Mouse (Mus musculus) limb, embryonic 14.5 days (tissue): Measurements from ENCODE around the gene Cdh3. TPM values are rescaled to one million over a fixed set of nuclear protein-coding genes. Genes with fewer than 3 reads are reported as not detected.
"Not testable (repeated sequence)": the region's sequence is repeated elsewhere in the genome, so short reads cannot be mapped to it uniquely, and the experiment has no call there.

Source experiments
- ATAC-seq: fragments of 200-750 bp; cut with Nextera tagmentation; 2 replicates; pipeline ENCODE4 v1.8.0; 2017; ENCODE audit warnings: low read depth, moderate number of reproducible peaks, moderate TSS enrichment; ENCODE audit not compliant: low FRiP score
- DNase-seq: peaks from one replicate; pipeline ENCODE4 v3.0.0-alpha.2; 2015; ENCODE audit warnings: low spot score
- H3K27ac ChIP-seq: fragments of 300-500 bp; sonication (generic); replicated peaks from 2 replicates; pipeline ENCODE4 v1.5.1; 2014; ENCODE audit warnings: low read depth, mild to moderate bottlenecking, low read length, moderate library complexity, mixed read lengths
- H3K27me3 ChIP-seq: fragments of 300-500 bp; sonication (generic); 2 replicates; pipeline ENCODE4 v1.6.1; 2014; ENCODE audit warnings: low read length, mixed read lengths; ENCODE audit not compliant: control insufficient read depth, insufficient read depth
- H3K36me3 ChIP-seq: fragments of 300-500 bp; sonication (generic); 2 replicates; pipeline ENCODE4 v1.6.1; 2014; ENCODE audit warnings: mild to moderate bottlenecking, low read length, moderate library complexity, mixed read lengths; ENCODE audit not compliant: control insufficient read depth, insufficient read depth
- H3K4me1 ChIP-seq: fragments of 300-500 bp; sonication (generic); 2 replicates; pipeline ENCODE4 v1.6.1; 2014; ENCODE audit warnings: antibody characterized with exemption, low read length, mixed read lengths; ENCODE audit not compliant: control insufficient read depth, insufficient read depth
- H3K4me2 ChIP-seq: fragments of 300-500 bp; sonication (generic); replicated peaks from 2 replicates; pipeline ENCODE4 v1.6.1; 2014; ENCODE audit warnings: low read depth, mild to moderate bottlenecking, low read length, moderate library complexity; ENCODE audit not compliant: severe bottlenecking
- H3K4me3 ChIP-seq: fragments of 300-500 bp; sonication (generic); replicated peaks from 2 replicates; pipeline ENCODE4 v1.5.1; 2014; ENCODE audit warnings: low read length
- H3K9ac ChIP-seq: fragments of 300-500 bp; sonication (generic); 2 replicates; pipeline ENCODE4 v1.6.1; 2014; ENCODE audit warnings: mild to moderate bottlenecking, low read depth, low read length, moderate library complexity; ENCODE audit not compliant: severe bottlenecking
- H3K9me3 ChIP-seq: fragments of 300-500 bp; sonication (generic); 2 replicates; pipeline ENCODE4 v1.6.1; 2016; ENCODE audit warnings: low read length; ENCODE audit not compliant: control insufficient read depth
- POLR2A ChIP-seq: fragments of 200-500 bp; IDR thresholded peaks from 2 replicates; pipeline ENCODE4 v1.8.0; 2012; ENCODE audit warnings: inconsistent platforms, mild to moderate bottlenecking, moderate library complexity, borderline replicate concordance; ENCODE audit not compliant: insufficient read depth, insufficient read length; ENCODE audit errors: extremely low read depth
- WGBS: fragments of 180-500 bp; shearing (Covaris S2); extraction: QIAGEN DNeasy Blood & Tissue Kit; methylation state at CpG from one replicate; pipeline ENCODE4 v1.1.7; 2014; 5-methylcytosine and 5-hydroxymethylcytosine counted together
- polyA plus RNA-seq, 2 experiments: library from polyadenylated mRNA; depleted of rRNA in 1 of 2; stranded (reverse) in 1 of 2; unstranded in 1 of 2; fragments of >200 nt; fragmentation: Nextera tagmentation in 1 of 2; extraction: Ambion mirVana in 1 of 2; gene quantifications; 2 replicates each; pipeline versions ENCODE4 v1.2.1 to v1.2.3; 2012 to 2014

The Cdh3 gene
- polyA plus RNA-seq, 2 experiments, result 23.0 to 49.5 TPM

- H3K36me3 ChIP-seq, result no peaks in the 10 kb centered on the region
- H3K9ac ChIP-seq, result no peak overlapping the region
- no peak for TF ChIP-seq POLR2A
- ATAC-seq (no peak), DNase-seq (no peak)
- no peak overlapping the region for H3K4me3 ChIP-seq
- no peaks in the 10 kb centered on the region for H3K27me3 ChIP-seq
- 89% methylated on average over 3 of the region's 3 CpGs for WGBS
- H3K4me2 ChIP-seq, result no peak overlapping the region
- H3K9me3 ChIP-seq, result no peaks in the 10 kb centered on the region; the same call in 1 of the 2 replicates
- H3K27ac ChIP-seq, result no peak overlapping the region
- no peaks in the 10 kb centered on the region for H3K4me1 ChIP-seq
These were observed 75.0 kb downstream of the Cdh3 start for GRCm38 (mm10) chr8:106585671-106586037.

DNA sequence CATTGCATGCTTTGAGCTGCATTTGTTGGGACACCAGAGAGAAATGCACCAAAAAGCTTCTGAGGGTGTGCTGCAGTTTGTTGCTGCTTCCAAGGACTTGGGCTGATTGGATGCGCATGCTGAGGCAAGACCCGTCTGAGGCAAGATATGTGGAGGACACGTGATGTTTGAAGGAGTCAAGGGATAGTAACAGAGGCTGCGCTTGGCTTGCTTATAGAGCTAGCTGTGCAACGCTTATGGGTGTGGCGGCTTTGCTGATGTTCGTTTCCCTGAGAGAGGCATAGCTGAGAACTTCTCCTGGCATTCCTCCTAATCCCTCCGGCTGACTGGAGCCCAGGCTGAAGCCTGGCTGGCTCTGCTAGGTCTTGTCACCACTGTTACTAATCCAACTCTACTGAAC lies 76.2 kb downstream of the Cdh3 start:
- Histone ChIP-seq H3K4me2 (no peak overlapping the region), H3K4me1 (no peaks in the 10 kb centered on the region), H3K36me3 (no peaks in the 10 kb centered on the region), H3K27ac (no peak overlapping the region), H3K27me3 (no peaks in the 10 kb centered on the region), H3K9ac (no peak overlapping the region), H3K9me3 (no peaks in the 10 kb centered on the region; the same call in 1 of the 2 replicates), H3K4me3 (no peak overlapping the region)
- DNase-seq (no peak), ATAC-seq (no peak)
- WGBS, result 89% methylated on average over 8 of the region's 8 CpGs
- TF ChIP-seq POLR2A, result no peak

GRCm38 (mm10) chr8:106588443-106589431 lies 78.0 kb downstream of the Cdh3 start:
- H3K27ac ChIP-seq, result no peak overlapping the region
- H3K36me3 ChIP-seq, result no peaks in the 10 kb centered on the region
- H3K27me3 ChIP-seq, result no peaks in the 10 kb centered on the region
- no peaks in the 10 kb centered on the region for H3K9me3 ChIP-seq
- ATAC-seq (no peak), DNase-seq (no peak)
- no peak for TF ChIP-seq POLR2A
- no peak overlapping the region for H3K9ac ChIP-seq
- no peaks in the 10 kb centered on the region for H3K4me1 ChIP-seq
- no peak overlapping the region for H3K4me3 ChIP-seq
- no peak overlapping the region for H3K4me2 ChIP-seq
- 66% methylated on average over 3 of the region's 3 CpGs for WGBS

DNA sequence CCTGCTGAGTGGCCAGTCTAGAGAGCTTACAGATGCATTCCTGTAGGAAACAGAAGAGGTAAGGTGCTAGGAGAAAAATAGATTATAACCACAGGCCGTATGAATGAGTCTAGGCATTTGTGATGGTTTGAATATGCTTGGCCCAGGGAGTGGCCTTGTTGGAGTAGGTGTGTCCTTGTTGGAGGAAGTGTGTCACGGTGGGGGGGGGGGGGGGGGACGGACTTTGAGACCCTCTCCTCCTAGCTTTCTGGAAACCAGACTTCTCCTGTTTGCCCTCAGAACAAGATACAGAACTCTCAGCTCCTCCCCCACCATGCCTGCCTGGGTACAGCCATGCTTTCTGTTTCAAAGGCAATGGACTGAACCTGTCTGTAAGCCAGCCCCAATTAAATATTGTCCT lies 81.8 kb downstream of the Cdh3 start:
- no peak for TF ChIP-seq POLR2A
- Histone ChIP-seq H3K36me3 (no peaks in the 10 kb centered on the region), H3K4me2 (no peak overlapping the region), H3K9me3 (no peaks in the 10 kb centered on the region), H3K4me1 (no peaks in the 10 kb centered on the region), H3K4me3 (no peak overlapping the region), H3K27ac (no peak overlapping the region), H3K9ac (no peak overlapping the region), H3K27me3 (no peaks in the 10 kb centered on the region)
- 75% methylated on average over 2 of the region's 3 CpGs for WGBS
- DNase-seq (no peak), ATAC-seq (no peak)

GRCm38 (mm10) chr8:106595623-106596022 lies 84.9 kb downstream of the Cdh3 start:
- H3K36me3 ChIP-seq, H3K9ac ChIP-seq, H3K4me1 ChIP-seq, ATAC-seq, DNase-seq, H3K9me3 ChIP-seq, H3K4me3 ChIP-seq, H3K4me2 ChIP-seq, H3K27me3 ChIP-seq, H3K27ac ChIP-seq: not testable (repeated sequence)
- 92% methylated on average over 3 of the region's 3 CpGs for WGBS

DNA sequence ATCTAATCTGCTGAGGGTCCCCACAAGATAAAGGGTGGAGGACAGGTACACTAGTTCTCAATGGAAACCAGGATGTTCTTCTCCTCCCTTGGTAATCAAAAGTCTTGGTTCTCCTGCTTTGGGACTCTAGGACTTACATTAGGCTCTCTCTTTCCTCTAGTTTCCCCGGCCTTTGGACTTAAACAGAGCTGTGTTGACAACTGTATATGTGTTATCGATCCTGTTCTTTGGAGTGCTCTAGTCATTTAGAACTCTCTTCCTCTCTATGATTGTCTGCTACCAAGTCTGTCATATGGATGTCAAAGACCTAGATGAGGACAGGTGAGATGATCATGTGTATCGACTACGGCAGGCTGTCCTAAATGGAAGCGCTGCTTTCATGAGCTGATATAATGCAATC lies 86.4 kb downstream of the Cdh3 start:
- no peak for TF ChIP-seq POLR2A
- Histone ChIP-seq H3K4me1 (no peaks in the 10 kb centered on the region), H3K9ac (no peak overlapping the region), H3K4me2 (no peak overlapping the region), H3K27me3 (peaks cover 8% of the 10 kb centered on the region), H3K4me3 (no peak overlapping the region), H3K9me3 (no peaks in the 10 kb centered on the region), H3K36me3 (no peaks in the 10 kb centered on the region), H3K27ac (no peak overlapping the region)
- DNase-seq, result no peak
- ATAC-seq, result no peak
- 94% methylated on average over 5 of the region's 5 CpGs for WGBS
